In the genomic region with DNA sequence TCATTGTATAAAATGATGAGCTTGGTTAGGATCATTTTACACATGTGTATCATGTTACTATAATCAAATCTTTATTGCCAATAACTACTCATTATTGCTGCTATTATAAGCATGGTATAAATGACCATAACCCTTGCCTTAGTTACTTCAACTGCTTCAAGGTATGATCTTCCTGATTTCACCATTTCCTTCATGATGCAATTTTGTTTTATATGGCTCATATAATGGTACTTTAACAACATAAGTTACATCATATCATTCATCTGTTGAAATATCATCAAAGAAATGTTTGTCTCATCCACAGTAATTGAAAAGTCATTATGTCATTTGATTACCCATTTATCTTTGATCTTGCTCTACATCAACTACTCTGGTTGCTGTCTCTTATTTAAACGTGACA, we compare ENCODE assay signal across 21 mouse cellular contexts.
"Had no signal": no experiment of that assay in that cellular context is flagged by ENCODE, and none has a peak within 500 bp of the region (broad histone marks: within the 10 kb centered on the region; RNA-seq: fewer than 3 reads in every experiment).

No protein-coding gene starts in this region.

- ATAC-seq: hindbrain, embryonic 16.5 days; hindbrain, postnatal 0 days; inflammation-experienced regulatory T-cells, adult 6 months; intestine, embryonic 15.5 days; intestine, embryonic 16.5 days; intestine, postnatal 0 days had no signal

- DNase-seq: heart, postnatal 10 days; heart, postnatal 14 days; heart, postnatal 36 days; heart, postnatal 4 days; kidney, adult 11 months; kidney, adult 18-20 months; kidney, adult 2 months; kidney, adult 8-10 months; kidney, adult 9 months; kidney, postnatal 10 days; kidney, postnatal 25 days; kidney, postnatal 36 days; kidney, postnatal 4 days; layer of hippocampus, adult 9-11 months; layer of hippocampus, postnatal 36 days had no signal
